Mouse (Mus musculus) testis, adult 2 months (tissue): ENCODE measurements around the gene Nat8f4.
"Not testable (repeated sequence)": the region's sequence is repeated elsewhere in the genome, so short reads cannot be mapped to it uniquely, and the experiment has no call there.

ENCODE experiments used
- CTCF ChIP-seq: fragments of 200-500 bp; IDR thresholded peaks from 2 replicates; pipeline ENCODE4 v1.5.1; 2012; ENCODE audit warnings: low read depth, mild to moderate bottlenecking, inconsistent platforms, low read length, moderate library complexity; ENCODE audit not compliant: control insufficient read depth, insufficient read depth, insufficient replicate concordance
- POLR2A ChIP-seq: fragments of 200-500 bp; IDR thresholded peaks from 2 replicates; pipeline ENCODE4 v1.6.1; 2012; ENCODE audit warnings: low read depth, mild to moderate bottlenecking, inconsistent platforms, low read length, moderate library complexity; ENCODE audit not compliant: control insufficient read depth

GRCm38 (mm10) chr6:85864900-85865639 lies 39.6 kb downstream of the Nat8f4 start:
- not testable (repeated sequence) for TF ChIP-seq CTCF, POLR2A
